Mouse (Mus musculus): ENCODE measurements around the gene Srsf10.

Srsf10 gene

GRCm38 (mm10) chr4:135854630-135855029, 917 bp upstream of the Srsf10 start:
- in situ Hi-C loops (cut with MboI, MseI): no loop called here

- in situ Hi-C loops (cut with MboI, MseI): no loop called here
Observed at GRCm38 (mm10) chr4:135855080-135855479, 467 bp upstream of the Srsf10 start.

- in situ Hi-C loops (cut with MboI, MseI): no loop called here
Observed at GRCm38 (mm10) chr4:135856223-135857091, 910 bp downstream of the Srsf10 start.

GRCm38 (mm10) chr4:135857597-135858186, 2.1 kb downstream of the Srsf10 start:
- in situ Hi-C loops (cut with MboI, MseI): no loop called here

GRCm38 (mm10) chr4:135868996-135869395, 13.4 kb downstream of the Srsf10 start:
- in situ Hi-C loops (cut with MboI, MseI): no loop called here

- in situ Hi-C loops (cut with MboI, MseI): no loop called here
Observed at GRCm38 (mm10) chr4:135870227-135871023, 14.9 kb downstream of the Srsf10 start.

- in situ Hi-C loops (cut with MboI, MseI): no loop called here
Observed at GRCm38 (mm10) chr4:135872015-135872414, 16.5 kb downstream of the Srsf10 start.

- in situ Hi-C loops (cut with MboI, MseI): no loop called here
Observed at GRCm38 (mm10) chr4:135872589-135873391, 17.2 kb downstream of the Srsf10 start.

- in situ Hi-C loops (cut with MboI, MseI): no loop called here
Observed at GRCm38 (mm10) chr4:135873526-135874202, 18.1 kb downstream of the Srsf10 start, which contains the start of gene Pnrc2. Pnrc2 (minus strand) TSS chr4:135873850.

- in situ Hi-C loops (cut with MboI, MseI): no loop called here
Observed at GRCm38 (mm10) chr4:135874564-135875535, 19.3 kb downstream of the Srsf10 start.

- in situ Hi-C loops (cut with MboI, MseI): no loop called here
Observed at GRCm38 (mm10) chr4:135875546-135875945, 20.0 kb downstream of the Srsf10 start.

GRCm38 (mm10) chr4:135875991-135876582, 20.5 kb downstream of the Srsf10 start:
- in situ Hi-C loops (cut with MboI, MseI): no loop called here

- in situ Hi-C loops (cut with MboI, MseI): no loop called here
Observed at GRCm38 (mm10) chr4:135876583-135877020, 21.1 kb downstream of the Srsf10 start.

GRCm38 (mm10) chr4:135877742-135878141, 22.2 kb downstream of the Srsf10 start:
- in situ Hi-C loops (cut with MboI, MseI): no loop called here

GRCm38 (mm10) chr4:135879021-135879420, 23.5 kb downstream of the Srsf10 start:
- in situ Hi-C loops (cut with MboI, MseI): no loop called here

- in situ Hi-C loops (cut with MboI, MseI): loop anchor here (5.0 kb wide), 1 partner anchor 37 kb away; no protein-coding TSS in a partner anchor
Observed at GRCm38 (mm10) chr4:135880018-135880417, 24.5 kb downstream of the Srsf10 start.

GRCm38 (mm10) chr4:135880576-135880975, 25.0 kb downstream of the Srsf10 start:
- in situ Hi-C loops (cut with MboI, MseI): loop anchor here (5.0 kb wide), 1 partner anchor 37 kb away; no protein-coding TSS in a partner anchor

GRCm38 (mm10) chr4:135882023-135882422, 26.5 kb downstream of the Srsf10 start:
- in situ Hi-C loops (cut with MboI, MseI): loop anchor here (5.0 kb wide), 1 partner anchor 35 kb away; no protein-coding TSS in a partner anchor

- in situ Hi-C loops (cut with MboI, MseI): loop anchor here (5.0 kb wide), 1 partner anchor 34 kb away; no protein-coding TSS in a partner anchor
Observed at GRCm38 (mm10) chr4:135883401-135883851, 27.9 kb downstream of the Srsf10 start.
